Mouse (Mus musculus) bone marrow macrophage, adult 2 months (primary cell): Measurements from ENCODE around the gene Rab10.

Experiments used
- CTCF ChIP-seq: IDR thresholded peaks from 2 replicates; pipeline ENCODE4 v1.5.1; 2012; ENCODE audit warnings: low read depth, mild to moderate bottlenecking, low read length, moderate library complexity
- POLR2A ChIP-seq: IDR thresholded peaks from 2 replicates; pipeline ENCODE4 v1.6.1; 2012; ENCODE audit warnings: mild to moderate bottlenecking, low read depth, low read length, borderline replicate concordance

DNA sequence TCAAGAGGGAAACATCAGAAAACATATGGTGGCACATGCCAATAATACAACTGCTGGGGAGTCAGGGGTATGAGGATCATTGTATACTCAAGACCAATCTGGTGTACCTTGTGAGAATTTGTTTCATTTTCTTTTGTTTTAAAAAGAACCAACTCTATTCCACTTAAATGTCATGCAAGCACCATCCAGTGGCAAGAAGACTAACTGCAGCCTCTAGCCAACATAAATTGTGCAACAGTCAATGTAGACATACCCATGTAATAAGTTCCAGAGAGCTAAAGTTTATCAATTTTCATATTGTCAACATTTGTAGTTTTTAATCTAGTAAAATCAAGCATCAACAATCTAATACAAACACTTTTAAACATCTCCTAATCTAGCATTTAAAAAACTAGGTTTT lies 39.0 kb downstream of the Rab10 start:
- TF ChIP-seq POLR2A (no peak), CTCF (no peak)
